Mouse (Mus musculus) spleen, adult 12 weeks (tissue): ENCODE measurements around the gene Traf7.

ENCODE experiments used
- DNase-seq: peaks from one replicate; pipeline ENCODE4 v3.0.0; 2022; ENCODE audit warnings: low spot score

The Traf7 gene

DNA sequence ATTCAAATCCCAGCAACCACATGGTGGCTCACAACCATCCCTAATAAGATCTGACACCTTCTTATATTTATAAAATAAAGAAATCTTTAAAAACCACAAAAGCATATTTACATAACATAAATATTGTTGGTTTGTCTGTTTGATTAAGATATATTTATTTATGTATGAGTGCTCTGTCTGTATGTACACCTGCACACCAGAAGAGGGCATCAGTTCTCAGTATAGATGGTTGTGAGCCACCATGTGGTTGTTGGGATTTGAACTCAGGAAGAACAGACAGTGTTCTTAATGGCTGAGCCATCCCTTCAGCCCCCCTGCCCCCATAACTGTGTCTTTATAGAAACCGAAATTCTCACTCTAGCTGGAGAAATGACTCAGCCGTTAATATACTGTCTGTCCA lies 17.5 kb upstream of the Traf7 start:
- no peak for DNase-seq

DNA sequence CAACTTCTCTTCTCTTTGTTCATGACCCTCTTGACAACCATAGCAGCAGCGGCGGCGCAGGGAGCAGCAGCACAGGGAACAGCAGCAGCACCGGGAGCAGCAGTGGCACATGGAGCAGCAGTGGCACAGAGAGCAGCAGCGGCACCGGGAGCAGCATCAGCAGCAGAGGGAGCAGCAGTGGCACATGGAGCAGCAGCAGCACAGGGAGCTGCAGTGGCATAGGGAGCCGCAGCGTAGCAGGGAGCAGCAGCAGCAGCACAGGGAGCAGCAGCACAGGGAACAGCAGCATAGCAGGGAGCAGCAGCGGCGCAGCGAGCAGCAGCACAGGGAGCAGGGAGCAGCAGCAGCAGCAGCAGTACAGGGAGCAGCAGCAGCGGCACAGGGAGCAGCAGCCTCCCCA lies 16.9 kb upstream of the Traf7 start:
- DNase-seq = no peak

DNA sequence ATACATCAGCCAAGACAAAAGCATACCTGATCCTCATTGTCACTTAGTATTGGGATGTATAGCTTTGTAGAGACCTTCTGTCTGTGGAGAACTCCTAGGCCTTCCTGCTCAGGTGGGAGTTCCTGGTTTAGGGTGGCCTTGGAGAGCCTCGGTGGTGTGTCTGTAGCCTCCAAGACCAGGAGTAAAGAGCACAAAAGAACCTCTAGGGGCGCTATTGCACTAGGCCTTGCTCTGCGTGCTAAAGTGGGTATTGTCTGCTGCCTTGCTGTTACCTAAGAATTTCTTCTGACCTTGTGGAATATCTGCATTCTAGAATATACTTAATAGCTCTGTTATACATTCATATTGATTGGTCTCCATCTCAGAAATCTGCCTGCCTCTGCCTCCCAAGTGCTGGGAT lies 12.6 kb upstream of the Traf7 start:
- DNase-seq = no peak

DNA sequence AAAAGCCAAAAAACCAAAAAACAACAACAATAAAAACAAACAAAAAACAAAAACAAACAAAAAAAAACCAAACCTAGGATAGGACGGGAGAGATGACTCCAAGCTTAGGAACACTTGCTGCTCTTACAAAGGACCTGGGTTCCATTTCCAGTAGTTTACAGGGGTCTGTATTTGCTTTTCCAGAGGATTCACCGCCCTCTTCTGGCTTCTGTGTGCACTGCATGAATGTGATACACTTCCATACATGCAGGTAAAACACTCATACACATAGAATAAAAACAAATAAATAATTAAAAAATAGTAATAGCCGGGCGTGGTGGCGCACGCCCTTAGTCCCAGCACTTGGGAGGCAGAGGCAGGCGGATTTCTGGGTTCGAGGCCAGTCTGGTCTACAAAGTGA lies 11.2 kb upstream of the Traf7 start:
- DNase-seq = no peak

DNA sequence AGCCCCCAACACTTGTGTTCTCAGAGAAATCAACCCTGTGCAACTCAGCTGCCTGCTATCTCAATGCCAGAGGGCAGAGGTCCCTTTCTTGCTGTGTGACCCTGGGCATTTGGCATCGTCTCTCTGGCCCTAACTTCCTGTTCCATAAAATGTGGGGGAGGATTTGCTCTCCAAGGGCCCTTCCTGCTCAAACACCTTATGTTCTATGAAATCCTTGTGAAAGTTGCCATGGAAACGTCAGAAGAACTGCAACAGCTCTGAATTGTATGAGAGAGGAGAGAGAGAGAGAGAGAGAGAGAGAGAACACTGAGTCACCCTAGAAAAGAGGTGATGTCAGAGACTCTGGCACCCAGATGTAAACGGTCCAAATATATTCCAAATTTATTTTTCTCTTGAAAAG lies 9.8 kb upstream of the Traf7 start:
- no peak for DNase-seq

DNA sequence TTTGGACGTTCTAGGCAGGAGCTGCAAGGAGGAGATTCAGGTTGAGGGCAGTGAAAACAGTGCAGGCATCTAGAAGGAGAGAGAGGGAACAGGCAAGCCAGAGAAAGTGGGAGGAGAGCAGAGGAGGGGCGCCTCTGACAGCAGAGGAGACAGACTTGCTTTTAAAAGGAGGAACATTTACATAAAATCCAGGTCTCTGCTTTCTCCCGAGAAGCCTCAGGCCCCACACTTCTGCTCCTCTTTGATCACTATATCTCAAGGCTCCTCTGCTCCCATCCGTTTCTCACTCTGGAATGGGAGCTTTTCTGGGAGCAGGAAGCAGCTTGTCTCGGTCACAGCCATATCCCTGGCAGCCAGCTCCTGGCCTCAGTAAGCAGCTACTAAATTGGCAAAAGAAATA lies 7.6 kb upstream of the Traf7 start:
- no peak for DNase-seq

DNA sequence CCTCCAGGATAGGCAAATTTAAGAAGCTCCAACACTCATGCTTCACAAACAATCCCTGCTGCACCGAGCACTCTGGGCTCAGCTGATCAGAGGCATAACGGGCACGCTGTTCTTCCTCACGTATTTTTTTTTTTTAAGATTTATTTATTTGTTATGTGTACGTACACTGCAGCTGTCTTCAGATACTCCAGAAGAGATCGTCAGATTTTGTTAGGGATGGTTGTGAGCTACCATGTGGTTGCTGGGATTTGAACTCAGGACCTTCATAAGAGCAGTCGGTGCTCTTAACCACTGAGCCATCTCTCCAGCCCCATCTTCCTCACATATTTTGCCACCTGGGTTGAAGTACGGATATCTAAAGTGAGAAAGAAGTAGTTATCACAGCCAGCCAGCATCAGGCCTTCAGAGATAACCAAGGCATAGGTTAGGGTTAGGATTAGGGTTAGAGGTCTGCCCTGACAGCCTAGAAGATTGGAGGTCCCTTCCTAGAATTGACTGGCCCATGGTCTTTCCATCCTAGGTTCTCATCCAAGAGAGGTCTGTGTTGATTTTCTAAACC lies 6.5 kb upstream of the Traf7 start, which contains the start of gene Rab26:
Rab26 (minus strand) TSS at position 51 of the 559 bp plus-strand sequence.
- DNase-seq = no peak

DNA sequence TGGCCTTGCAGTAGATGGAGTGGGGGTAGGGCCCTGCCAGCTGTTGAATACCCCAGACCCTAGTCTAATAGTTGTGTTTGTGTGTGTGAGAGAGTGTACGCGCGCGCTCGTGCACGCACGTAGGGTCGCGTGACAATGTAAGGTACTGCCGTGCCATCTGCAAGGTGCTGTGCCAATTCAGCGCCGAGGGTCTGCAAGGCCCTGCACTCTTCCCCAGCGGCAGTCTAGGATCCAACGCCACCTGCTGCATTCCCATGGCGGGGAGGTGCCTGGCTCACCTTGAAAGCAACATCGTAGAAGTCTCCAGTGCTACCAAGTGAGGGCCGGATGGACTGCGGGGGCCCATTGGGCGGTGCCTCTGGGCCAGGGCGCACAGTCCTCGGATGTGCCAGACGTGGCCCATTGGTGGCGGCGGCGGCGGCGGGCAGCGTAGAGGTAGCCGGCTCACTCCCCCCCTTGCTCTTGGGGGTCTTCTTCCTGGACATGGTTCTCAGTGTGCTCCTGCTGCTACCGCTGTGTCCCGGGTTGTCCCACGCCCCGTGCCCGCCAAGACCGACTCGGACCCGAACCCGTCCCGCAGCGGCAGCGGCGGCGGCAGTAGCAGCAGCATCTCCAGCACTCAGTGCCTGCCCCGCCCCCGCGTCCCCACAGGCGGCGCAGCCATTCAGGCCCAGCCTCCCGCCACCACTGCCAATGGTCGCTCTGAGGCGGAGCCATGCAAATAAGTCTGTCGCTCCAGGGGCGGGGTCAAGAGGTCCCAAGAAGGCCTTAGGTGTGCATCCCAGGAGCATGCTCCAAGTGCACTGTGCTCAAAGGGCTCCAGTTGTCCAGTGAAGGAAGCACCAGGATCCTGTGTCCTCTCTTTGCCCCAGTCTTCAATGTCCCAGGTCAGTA lies 5.6 kb upstream of the Traf7 start:
- DNase-seq = peak; percentile 76

DNA sequence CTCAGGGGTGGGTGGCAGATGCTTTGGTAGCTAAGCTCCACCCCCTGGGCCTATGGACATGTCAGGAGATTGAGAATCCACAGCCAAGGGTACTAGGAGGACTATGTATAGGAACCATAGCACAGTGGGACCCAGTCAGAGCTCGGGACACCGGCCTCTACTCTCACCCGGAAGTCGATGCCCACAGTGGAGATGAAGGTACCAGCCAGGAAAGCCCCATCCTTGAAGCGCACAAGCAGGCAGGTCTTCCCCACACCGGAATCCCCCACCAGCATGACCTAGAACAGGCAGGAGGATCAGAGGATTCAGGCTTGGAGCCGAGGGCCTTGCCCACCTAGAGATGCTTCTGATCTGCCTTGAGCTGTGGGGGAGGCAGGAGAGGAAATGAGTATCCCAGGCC lies 4.3 kb upstream of the Traf7 start:
- DNase-seq = no peak

DNA sequence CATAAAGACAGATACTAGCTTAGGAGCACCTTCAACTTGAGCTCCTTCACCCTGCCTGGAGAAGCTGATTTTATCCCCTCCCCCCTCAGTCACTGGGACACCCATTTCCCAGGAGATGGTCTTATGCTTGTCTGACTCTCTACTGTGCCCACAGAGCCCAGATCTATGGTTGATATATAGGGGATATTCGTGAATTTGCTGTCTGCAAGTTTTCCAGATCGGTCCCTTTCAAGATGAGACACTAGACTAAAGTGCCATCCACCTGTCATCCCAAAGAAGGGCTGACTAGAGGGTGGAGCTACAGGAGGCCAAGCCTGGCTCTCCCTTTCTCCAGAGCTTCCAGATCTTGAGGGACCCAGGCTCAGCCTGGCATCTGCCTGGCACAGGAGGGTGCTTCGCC lies 3.3 kb upstream of the Traf7 start:
- DNase-seq = no peak

DNA sequence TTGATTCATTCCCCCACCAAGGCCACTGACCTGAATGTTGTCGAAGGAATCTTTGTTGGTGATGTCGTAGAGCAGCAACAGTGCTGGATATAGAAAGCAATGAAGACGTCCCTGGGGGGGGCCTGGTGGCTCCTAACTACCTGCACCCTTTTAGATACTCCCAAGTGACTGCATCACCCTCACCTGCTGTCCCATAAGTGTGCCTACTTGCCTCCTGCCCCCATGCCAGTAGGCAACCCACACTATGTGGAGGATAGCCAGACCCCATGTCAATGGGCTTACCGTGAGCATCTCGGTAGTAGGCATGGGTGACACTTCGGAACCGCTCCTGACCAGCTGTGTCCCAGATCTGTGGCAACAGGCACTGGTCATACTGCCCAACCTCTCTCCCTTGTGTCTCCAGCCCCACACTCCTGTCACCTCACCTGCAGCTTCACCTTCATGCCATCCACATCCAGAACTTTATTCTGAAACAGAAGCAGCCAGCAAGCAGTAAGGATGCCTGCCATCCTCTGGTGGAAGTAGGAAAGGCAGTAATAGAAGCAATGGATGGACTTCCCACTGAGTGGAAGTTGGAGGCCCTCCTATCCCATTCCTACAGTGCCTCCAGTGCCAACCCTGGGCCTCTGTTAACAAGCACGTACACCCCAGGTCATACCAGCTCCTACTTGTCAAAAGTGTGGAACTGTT lies 2.8 kb upstream of the Traf7 start:
- no peak for DNase-seq

DNA sequence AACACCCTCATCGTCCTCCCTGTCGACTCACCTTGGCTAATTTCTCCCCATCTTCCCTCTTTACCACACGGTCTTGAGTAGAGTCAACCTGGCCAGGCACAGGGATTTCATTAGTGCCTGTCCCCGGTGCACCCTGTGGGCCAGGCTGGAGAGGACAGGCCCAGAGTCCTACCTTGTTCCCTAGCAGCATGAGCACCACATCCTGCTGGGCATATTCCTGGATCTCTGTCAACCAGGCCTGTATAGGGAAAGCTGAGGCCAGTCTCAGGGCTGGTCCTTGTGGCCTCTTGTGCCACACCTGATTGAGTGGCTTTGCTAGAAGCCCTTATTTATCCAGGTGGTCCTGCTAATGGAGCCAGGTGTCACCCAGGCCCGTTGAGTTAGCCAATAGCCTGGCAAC lies 2.1 kb upstream of the Traf7 start:
- DNase-seq = no peak

DNA sequence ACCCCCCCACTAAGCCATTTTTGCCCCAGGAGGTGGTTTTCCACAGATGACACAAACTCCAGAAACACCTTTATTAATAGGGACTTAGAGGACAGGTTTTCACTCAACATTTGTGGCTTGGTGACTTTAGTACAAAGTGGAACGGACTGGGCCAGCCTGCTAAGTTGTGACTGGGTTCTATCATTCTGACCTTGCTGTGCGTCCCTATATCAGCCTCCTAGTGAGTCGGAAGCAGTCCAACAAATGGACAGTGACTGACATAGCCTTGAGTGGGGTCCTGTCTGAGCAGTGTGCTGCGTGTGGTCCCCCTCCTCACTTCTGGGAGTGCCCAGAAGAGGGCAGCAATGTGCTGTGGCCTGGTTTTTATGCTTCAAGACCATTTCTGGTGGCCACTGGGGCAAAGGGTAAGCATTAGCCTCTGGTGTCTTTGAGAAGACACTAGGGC lies 1.3 kb upstream of the Traf7 start:
- DNase-seq = no peak

DNA sequence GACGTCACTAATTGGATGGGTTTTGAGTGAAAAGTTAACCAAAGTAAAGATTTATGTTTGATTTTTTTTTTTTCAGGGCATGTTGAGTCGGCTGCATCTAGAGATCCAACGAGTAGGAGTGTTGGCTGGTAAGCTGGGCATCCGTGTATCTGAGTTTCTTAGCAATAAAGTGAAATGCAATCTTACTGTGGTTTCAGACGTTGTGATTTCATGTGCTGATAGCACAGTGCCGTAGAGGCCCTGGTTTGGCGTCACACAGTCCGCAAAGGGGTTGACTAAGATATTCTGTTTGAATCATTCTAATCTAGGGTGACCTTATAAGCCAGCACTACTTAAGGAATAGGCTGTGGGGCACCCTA lies 801 bp upstream of the Traf7 start:
- no peak for DNase-seq

DNA sequence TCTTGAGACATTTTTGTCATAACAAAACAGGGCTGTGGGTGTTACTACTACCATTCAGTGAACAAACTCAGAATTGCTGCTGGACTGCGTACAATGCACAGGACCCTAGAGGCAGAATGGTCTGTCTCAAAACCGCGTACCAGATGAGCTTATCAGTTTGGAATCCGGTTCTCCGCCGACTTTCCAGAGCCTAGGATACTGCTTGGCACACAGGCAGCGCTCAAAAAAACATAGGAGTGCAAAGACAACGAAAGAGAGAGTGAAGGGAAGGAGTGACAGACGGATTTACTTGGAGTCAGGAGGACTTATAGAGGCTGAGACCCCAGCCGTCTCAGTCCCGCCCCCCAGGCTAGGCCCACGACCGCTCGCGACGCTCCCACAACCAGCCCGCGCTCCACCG lies 423 bp downstream of the Traf7 start:
- DNase-seq = no peak

DNA sequence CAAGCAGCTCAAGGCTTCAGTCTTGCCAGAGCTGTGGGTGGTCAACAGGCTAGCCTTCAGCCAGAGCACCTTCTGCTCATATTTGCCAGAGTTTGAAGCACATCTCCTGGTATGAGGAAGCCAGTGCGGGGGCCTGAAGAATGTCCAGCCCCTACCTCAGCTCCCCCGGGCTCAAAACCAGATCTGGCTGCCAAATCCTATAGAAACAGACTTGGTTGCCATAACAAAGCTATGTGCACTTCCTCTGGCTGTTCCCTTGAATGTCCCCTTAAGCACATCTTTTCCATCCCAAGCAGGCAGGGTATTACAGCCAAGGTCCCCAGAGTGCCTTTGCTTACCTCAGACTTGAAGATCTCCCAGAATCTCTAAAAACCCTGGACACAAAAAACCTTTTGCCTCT lies 3.0 kb downstream of the Traf7 start:
- DNase-seq = no peak

DNA sequence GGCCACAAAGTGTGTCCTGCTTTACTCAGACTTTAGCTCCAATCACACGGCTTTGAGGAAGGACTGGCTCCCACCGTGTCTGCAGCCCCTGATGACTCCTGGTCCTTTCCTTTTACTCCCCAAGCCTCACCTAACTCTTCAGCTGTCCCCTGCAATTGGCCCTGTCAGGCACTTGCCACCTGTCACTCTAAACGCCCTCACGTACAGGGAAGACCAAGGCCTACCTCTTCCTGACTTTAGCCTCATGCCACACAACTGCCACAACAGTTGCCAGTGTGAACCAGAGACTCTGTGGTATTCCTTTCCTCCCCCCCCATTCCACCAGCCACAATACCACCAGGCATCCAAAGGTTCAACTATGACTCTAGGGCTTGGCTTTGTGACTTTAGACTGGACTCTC lies 7.3 kb downstream of the Traf7 start:
- no peak for DNase-seq

DNA sequence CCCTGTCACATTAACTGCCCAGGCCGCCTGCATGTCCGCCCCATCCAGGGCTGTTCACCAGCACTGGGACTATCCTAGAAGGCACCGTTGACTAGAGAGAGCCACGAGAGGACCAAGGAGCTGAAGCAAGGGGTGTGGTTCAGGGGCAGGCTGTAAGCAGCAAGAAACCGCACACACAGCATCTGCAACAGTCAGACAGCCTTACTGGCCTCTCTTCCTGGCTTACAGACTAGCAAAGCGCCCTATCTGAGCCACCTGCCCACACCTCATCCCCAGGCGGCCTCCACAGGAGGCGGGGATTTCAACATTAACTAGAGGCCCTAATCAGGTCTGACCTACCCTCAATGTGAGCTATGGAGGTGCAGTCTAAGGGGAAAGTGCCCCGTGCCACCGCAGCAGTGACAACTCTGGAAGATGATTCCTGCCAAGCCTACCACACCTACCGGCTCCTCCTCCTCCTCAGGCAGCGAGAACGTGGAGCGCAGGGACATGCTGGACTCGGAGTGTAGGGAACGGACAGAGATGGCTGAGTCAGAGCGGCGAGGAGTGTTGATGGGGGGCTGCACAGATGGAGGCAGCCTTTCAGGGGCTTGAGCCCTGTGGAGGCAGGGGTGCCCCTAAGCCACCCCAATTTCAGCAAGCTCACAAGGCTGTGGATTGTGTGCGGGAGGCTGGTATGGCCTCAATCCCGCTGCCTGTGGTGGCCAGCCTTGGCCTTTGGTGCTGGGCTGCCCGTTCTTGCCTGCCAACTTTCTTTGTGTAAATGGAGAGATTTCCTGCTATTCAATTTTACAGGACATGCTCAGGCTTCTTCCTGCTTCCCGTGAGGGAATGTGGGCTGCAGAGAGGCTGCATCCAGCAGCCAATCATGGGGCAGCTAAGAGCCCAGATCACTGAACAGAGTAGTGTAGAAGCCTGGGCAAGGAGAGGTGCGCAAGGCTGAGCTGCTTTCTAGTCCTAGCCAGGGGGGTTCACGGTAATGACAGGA lies 13.2 kb downstream of the Traf7 start:
- no peak for DNase-seq

DNA sequence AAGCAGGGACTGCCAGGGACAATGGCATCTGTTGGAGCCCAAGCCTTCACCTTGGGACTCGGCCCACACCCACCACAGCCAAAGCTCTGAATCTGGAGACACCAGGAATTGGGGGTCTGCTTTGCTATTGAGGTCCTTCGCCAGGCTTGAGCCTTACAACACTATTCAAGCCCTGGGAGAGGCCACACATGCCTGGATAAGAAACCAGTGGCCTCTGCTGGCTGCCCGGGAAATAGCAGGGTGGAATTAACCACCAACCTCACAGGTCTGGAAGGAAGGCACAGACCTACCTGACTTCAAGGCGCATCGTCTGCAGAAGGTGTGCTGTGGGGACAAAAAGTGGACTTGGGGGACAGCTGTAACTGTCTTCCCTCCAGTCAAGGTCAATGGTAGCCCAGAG lies 14.1 kb downstream of the Traf7 start:
- no peak for DNase-seq

DNA sequence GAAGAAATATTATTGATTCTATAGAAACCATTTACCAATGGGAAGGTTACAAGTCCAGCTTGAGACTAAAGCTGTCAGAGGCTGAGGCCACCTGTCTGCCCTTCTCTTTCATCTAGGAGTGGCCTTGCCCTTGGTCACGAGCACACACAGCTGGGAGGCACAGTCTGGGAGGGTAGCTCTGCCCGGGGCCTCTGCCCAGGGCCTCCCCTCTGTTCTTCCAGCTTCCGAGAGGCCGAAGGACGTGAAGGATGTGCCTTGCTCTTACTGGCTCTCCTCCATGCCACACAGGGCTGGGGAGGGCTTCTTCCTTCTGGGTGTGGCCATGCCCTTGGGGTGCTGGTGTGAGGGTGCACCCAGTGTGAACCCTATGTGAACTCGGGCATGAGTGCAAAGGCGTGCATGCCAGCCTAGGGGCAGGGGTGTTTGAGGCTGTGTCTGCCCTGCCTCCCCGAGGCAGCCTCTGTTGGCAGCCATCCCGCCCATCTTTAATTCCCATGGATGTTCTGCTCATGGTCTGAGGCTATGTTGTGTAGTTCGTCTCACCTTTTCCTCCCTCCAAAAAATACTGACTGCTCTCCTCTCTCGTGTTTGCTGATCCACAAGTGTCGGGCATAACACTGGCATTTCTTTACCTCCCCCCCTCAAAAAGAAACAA lies 19.8 kb downstream of the Traf7 start:
- no peak for DNase-seq

DNA sequence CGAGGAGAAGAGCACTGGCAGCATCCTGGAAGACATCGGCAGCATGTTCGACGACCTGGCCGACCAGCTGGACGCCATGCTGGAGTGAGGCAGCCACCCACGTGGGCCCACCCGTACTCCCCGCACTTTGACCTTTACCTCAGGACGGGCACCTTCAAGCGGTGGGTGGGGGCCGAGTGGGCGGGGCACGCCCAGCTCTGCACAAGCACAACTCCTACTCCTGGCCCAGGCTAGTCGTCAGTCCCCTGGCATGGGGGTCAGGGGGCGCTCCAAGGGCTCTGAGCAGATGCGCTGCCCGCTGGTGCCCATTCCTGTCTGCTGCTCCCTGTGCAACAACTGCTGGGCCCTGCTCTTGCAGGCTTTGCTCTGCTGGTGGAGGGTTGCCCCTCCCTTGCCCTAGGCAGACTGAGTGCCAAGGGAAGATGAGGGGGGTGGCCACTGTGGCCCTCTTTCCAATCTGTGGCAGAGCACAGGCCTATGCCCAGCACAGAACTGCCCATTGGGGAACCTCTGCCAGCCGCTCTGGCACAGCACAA lies 20.5 kb downstream of the Traf7 start:
- no peak for DNase-seq
